Mouse (Mus musculus) liver, postnatal 0 days (tissue): ENCODE results near the gene Cutc. TPM values are rescaled to one million over a fixed set of nuclear protein-coding genes. Genes with fewer than 3 reads are reported as not detected.

Experiments
- ATAC-seq: fragments of 200-750 bp; cut with Nextera tagmentation; 2 replicates; pipeline ENCODE4 v1.8.0; 2017; ENCODE audit warnings: mild to moderate bottlenecking, moderate library complexity
- DNase-seq: peaks from one replicate; pipeline ENCODE4 v3.0.0-alpha.2; 2016
- H3K27ac ChIP-seq: fragments of 300-500 bp; sonication (generic); 2 replicates; pipeline ENCODE4 v1.5.1; 2014; ENCODE audit warnings: antibody characterized with exemption, moderate library complexity, mild to moderate bottlenecking, low read depth
- H3K27me3 ChIP-seq: fragments of 300-500 bp; sonication (generic); 2 replicates; pipeline ENCODE4 v1.6.1; 2014; ENCODE audit warnings: low read length, control low read depth, mixed read lengths; ENCODE audit not compliant: insufficient read depth
- H3K36me3 ChIP-seq: fragments of 300-500 bp; sonication (generic); replicated peaks from 2 replicates; pipeline ENCODE4 v1.6.1; 2014; ENCODE audit warnings: mild to moderate bottlenecking, control low read depth, low read length, moderate library complexity, mixed read lengths; ENCODE audit not compliant: insufficient read depth
- H3K4me1 ChIP-seq: fragments of 300-500 bp; sonication (generic); 2 replicates; pipeline ENCODE4 v1.6.1; 2014; ENCODE audit warnings: antibody characterized with exemption, mild to moderate bottlenecking, control low read depth; ENCODE audit not compliant: insufficient read depth
- H3K4me2 ChIP-seq: fragments of 300-500 bp; sonication (generic); 2 replicates; pipeline ENCODE4 v1.6.1; 2014; ENCODE audit warnings: low read depth, mild to moderate bottlenecking, low read length, moderate library complexity, mixed read lengths
- H3K4me3 ChIP-seq: fragments of 300-500 bp; sonication (generic); 2 replicates; pipeline ENCODE4 v1.5.1; 2014; ENCODE audit warnings: low read depth, low read length
- H3K9ac ChIP-seq: fragments of 300-500 bp; sonication (generic); replicated peaks from 2 replicates; pipeline ENCODE4 v1.6.1; 2014; ENCODE audit warnings: mild to moderate bottlenecking, moderate library complexity
- H3K9me3 ChIP-seq: fragments of 300-500 bp; sonication (generic); 2 replicates; pipeline ENCODE4 v1.6.1; 2016; ENCODE audit warnings: mild to moderate bottlenecking, control low read depth, low read length, mixed read lengths
- CTCF ChIP-seq: sonication (generic); IDR thresholded peaks from 2 replicates; pipeline ENCODE4 v1.5.1; 2016; ENCODE audit warnings: antibody characterized with exemption, low read depth
- EP300 ChIP-seq: IDR thresholded peaks from 2 replicates; pipeline ENCODE4 v1.6.1; 2016; ENCODE audit warnings: antibody characterized with exemption, low read depth, mild to moderate bottlenecking
- WGBS: fragments of 180-500 bp; shearing (Covaris S2); extraction: QIAGEN DNeasy Blood & Tissue Kit; methylation state at CpG from one replicate; pipeline ENCODE4 v1.1.7; 2014; ENCODE audit not compliant: insufficient replicate concordance; 5-methylcytosine and 5-hydroxymethylcytosine counted together
- polyA plus RNA-seq: library from polyadenylated mRNA; unstranded; fragments of >200 nt; fragmentation: Nextera tagmentation; extraction: Ambion mirVana; gene quantifications from 2 replicates; pipeline ENCODE4 v1.2.1, GENCODE M21; 2015

Gene Cutc
- polyA plus RNA-seq, 1 experiment from 2014 or later, result 17.6 TPM

GRCm38 (mm10) chr19:43770584-43770983, 17.8 kb downstream of the Cutc start:
- DNase-seq, result no peak
- WGBS, result 36% methylated on average over 4 of the region's 4 CpGs
- no peak for ATAC-seq
- H3K36me3 ChIP-seq, result no peaks in the 10 kb centered on the region
- H3K9me3 ChIP-seq, result no peaks in the 10 kb centered on the region
- no peaks in the 10 kb centered on the region for H3K27me3 ChIP-seq
- TF ChIP-seq CTCF (no peak), EP300 (no peak)
- H3K9ac ChIP-seq, result no peak overlapping the region
- peaks cover 7% of the 10 kb centered on the region for H3K4me1 ChIP-seq
- H3K27ac ChIP-seq, result no peak overlapping the region
- H3K4me2 ChIP-seq, result no peak overlapping the region
- H3K4me3 ChIP-seq, result no peak overlapping the region

- ATAC-seq, result no peak
- Histone ChIP-seq H3K27ac (no peak overlapping the region), H3K9ac (no peak overlapping the region), H3K4me2 (no peak overlapping the region), H3K4me3 (no peak overlapping the region), H3K36me3 (no peaks in the 10 kb centered on the region), H3K27me3 (no peaks in the 10 kb centered on the region), H3K4me1 (peaks cover 9% of the 10 kb centered on the region), H3K9me3 (no peaks in the 10 kb centered on the region)
- WGBS, result 35% methylated on average over 5 of the region's 5 CpGs
- no peak for DNase-seq
- TF ChIP-seq CTCF, result no peak
- TF ChIP-seq EP300, result no peak
Measured at GRCm38 (mm10) chr19:43771499-43771969, 18.7 kb downstream of the Cutc start.

- Histone ChIP-seq H3K9ac (no peak overlapping the region), H3K4me1 (peaks cover 9% of the 10 kb centered on the region), H3K27ac (no peak overlapping the region), H3K4me3 (no peak overlapping the region), H3K36me3 (no peaks in the 10 kb centered on the region), H3K27me3 (no peaks in the 10 kb centered on the region), H3K9me3 (no peaks in the 10 kb centered on the region), H3K4me2 (no peak overlapping the region)
- TF ChIP-seq CTCF (no peak), EP300 (no peak)
- ATAC-seq, result no peak
- no peak for DNase-seq
- 60% methylated on average over 6 of the region's 6 CpGs for WGBS
Measured at GRCm38 (mm10) chr19:43772311-43772710, 19.5 kb downstream of the Cutc start.

GRCm38 (mm10) chr19:43775433-43775832, 22.6 kb downstream of the Cutc start:
- DNase-seq (no peak), ATAC-seq (no peak)
- H3K36me3 ChIP-seq, result no peaks in the 10 kb centered on the region

GRCm38 (mm10) chr19:43776561-43776960, 23.8 kb downstream of the Cutc start:
- 62% methylated on average over 4 of the region's 4 CpGs for WGBS
- Histone ChIP-seq H3K4me3 (no peak overlapping the region), H3K9ac (no peak overlapping the region), H3K9me3 (no peaks in the 10 kb centered on the region), H3K27me3 (no peaks in the 10 kb centered on the region), H3K4me2 (peak overlapping the region; percentile 38; the same call in 1 of the 2 replicates), H3K36me3 (no peaks in the 10 kb centered on the region), H3K27ac (no peak overlapping the region; the same call in 1 of the 2 replicates), H3K4me1 (peaks cover 7% of the 10 kb centered on the region)
- no peak for DNase-seq
- TF ChIP-seq EP300, result no peak
- TF ChIP-seq CTCF, result no peak
- ATAC-seq, result peak; percentile 40; the same call in 1 of the 2 replicates

More at GRCm38 (mm10) chr19:43775433-43775832, 22.6 kb downstream of the Cutc start:
- H3K27me3 ChIP-seq, result no peaks in the 10 kb centered on the region
- no peak overlapping the region for H3K4me2 ChIP-seq
- no peak overlapping the region for H3K4me3 ChIP-seq
- no peak overlapping the region for H3K27ac ChIP-seq
- H3K9me3 ChIP-seq, result no peaks in the 10 kb centered on the region
- H3K4me1 ChIP-seq, result peaks cover 7% of the 10 kb centered on the region
- TF ChIP-seq EP300, result no peak
- TF ChIP-seq CTCF, result no peak
- WGBS, result 35% methylated on average over 10 of the region's 10 CpGs
- H3K9ac ChIP-seq, result no peak overlapping the region

GRCm38 (mm10) chr19:43777308-43777707, 24.5 kb downstream of the Cutc start:
- ATAC-seq (no peak), DNase-seq (no peak)
- TF ChIP-seq CTCF (no peak), EP300 (no peak)
- H3K4me1 ChIP-seq, result peaks cover 7% of the 10 kb centered on the region; the same call in 1 of the 2 replicates
- H3K27me3 ChIP-seq, result no peaks in the 10 kb centered on the region
- no peak overlapping the region for H3K9ac ChIP-seq
- no peaks in the 10 kb centered on the region for H3K9me3 ChIP-seq
- no peak overlapping the region for H3K4me2 ChIP-seq
- no peak overlapping the region for H3K27ac ChIP-seq
- H3K36me3 ChIP-seq, result no peaks in the 10 kb centered on the region
- 67% methylated on average over 2 of the region's 2 CpGs for WGBS
- H3K4me3 ChIP-seq, result no peak overlapping the region
